Mouse (Mus musculus) gastrocnemius, adult 8-10 months (tissue): ENCODE data around the gene Grasp. TPM values are rescaled to one million over a fixed set of nuclear protein-coding genes. Genes with fewer than 3 reads are reported as not detected.

Source experiments
- DNase-seq, 2 experiments: peaks; one replicate each; pipeline ENCODE4 v3.0.0; 2022; ENCODE audit warnings: low spot score in 2 of 2
- total RNA-seq, 4 experiments: library from RNA; stranded (reverse); gene quantifications; 2 replicates each; pipeline ENCODE4 v1.2.4; 2022

Grasp gene
- total RNA-seq, 4 experiments from 2014 or later = 3.0 to 5.4 (median 4.4) TPM

GRCm38 (mm10) chr15:101194951-101195823 is 28.8 kb upstream of the Grasp start:
- no peak for DNase-seq

- no peak for DNase-seq
These were observed 27.8 kb upstream of the Grasp start for GRCm38 (mm10) chr15:101196079-101196795.

DNA sequence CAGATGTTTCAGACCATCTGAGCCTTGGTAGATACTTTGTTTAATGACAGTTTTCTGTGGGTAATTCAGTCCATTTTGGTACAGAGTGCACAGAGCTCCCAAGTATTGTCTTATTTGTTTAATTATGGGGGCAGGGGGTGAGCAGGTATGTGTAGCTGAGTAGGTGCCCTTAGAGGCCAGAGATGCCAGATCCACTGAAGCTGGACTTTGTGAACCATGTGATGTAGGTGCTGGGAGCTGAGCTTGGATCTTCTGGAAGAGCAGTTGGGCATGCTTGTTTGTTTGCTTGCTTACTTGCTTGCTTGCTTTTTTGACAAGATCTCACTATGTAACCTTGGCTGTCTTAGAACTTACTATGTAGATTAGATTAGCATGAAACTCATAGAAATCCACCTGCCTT is 27.0 kb upstream of the Grasp start:
- no peak for DNase-seq

- no peak for DNase-seq
These were observed 26.4 kb upstream of the Grasp start for GRCm38 (mm10) chr15:101197497-101198179.

DNA sequence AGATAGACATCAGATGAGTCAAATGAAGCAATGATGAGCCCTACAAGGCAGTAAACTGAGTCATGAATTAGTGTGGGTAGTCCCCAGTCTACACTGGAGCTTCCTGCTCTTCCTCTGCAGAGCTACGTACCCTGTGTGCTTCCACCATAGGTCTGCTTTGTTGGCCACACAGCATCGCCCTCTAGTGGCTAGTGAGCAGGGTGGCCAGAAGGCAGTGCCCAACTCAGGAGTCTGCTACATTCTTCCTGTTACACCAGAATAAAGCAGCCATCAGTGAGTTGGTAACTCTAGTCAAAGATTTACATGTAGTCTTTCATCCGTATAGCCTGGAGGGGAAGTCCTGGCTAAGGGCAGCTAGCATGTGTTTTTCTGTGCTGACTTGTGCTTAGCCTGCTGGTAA is 25.8 kb upstream of the Grasp start:
- peak in 1 of 2 experiments; percentile 54 for DNase-seq

DNA sequence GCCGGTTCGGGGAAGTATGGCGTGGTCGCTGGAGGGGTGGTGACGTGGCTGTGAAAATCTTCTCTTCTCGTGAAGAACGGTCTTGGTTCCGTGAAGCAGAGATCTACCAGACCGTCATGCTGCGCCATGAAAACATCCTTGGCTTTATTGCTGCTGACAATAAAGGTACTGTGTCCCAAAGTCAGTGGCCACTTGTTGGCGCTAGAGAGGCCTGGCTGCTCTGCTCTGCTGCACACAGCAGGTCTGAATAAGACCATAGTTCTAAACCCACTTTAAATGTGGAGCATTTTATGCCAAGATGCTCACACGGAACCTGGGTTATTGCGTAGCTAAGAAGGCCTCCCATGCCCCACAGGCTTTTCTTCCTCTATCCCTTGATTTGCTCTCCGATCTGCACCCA is 25.1 kb upstream of the Grasp start:
- DNase-seq = no peak

DNA sequence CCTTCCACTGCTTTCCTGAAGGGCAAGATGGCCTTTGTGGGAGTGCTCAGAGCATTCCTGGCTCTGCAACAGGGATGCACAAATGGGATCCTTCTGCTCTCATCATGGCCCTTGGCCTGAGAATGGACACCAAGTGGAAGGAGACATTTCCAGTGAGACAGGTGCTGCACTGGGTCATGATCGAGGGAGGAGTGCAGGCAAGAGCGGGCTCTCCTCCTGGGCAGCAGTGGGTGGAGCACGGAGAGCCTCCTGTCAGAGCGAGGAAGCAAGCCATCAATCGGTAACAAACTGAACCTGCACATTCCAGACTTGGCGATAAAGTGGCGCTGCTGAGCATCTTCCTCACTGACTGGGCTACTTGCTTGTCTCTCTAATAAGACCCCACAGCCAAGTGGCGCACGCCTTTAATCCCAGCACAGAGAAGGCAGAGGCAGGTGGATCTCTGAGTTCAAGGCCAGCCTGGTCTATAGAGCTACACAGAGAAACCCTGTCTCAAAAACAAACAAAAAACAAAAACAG is 23.2 kb upstream of the Grasp start:
- no peak for DNase-seq

GRCm38 (mm10) chr15:101201414-101201813 is 22.6 kb upstream of the Grasp start:
- DNase-seq = no peak

GRCm38 (mm10) chr15:101203673-101204072 is 20.3 kb upstream of the Grasp start:
- DNase-seq = no peak

DNA sequence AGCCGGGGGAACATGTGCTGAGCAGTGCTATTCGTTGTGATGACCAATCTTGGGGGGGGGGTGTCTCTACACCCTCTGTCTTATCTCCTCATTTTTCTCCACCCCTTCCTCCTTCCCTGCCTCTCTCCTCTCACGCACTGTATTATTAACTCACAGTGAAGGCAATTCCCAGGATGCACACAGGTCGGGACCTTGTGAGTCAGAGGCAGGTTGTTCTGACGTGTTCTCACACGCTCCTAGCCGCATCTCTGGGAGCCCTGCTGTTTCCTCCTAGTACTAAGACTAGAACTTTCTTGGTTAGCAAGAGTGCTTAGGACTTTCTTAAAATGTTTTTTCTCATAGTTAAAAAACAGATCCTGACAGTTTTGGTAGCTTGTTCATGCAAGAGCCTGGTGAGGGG is 19.2 kb upstream of the Grasp start:
- no peak for DNase-seq

DNA sequence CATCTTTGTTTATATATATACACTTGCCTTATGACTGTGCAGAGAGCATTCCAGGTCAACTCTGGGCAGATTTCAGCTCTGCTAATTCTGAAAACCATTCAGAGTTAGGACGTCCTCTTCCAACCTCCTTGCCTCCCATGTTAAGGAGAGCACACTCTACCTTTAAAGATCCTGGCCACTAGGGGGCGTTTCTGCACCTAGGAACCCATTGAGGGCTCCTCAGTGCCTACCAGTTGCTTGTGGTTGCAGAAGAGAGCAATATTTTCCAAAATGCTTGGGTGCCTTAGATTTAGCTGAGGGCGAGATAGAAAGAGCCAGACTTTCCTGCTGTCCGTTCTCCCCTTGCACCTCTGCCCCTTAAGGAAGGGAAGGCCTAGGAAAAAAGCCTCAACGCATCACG is 13.8 kb upstream of the Grasp start:
- DNase-seq = no peak

GRCm38 (mm10) chr15:101210998-101211613 is 12.9 kb upstream of the Grasp start:
- no peak for DNase-seq

- DNase-seq = peak; percentile 63 to 74
These were observed 11.6 kb upstream of the Grasp start for GRCm38 (mm10) chr15:101212435-101212834.

- no peak for DNase-seq
These were observed 8.9 kb upstream of the Grasp start for GRCm38 (mm10) chr15:101215136-101215535.

GRCm38 (mm10) chr15:101216036-101216435 is 8.0 kb upstream of the Grasp start:
- DNase-seq = no peak

DNA sequence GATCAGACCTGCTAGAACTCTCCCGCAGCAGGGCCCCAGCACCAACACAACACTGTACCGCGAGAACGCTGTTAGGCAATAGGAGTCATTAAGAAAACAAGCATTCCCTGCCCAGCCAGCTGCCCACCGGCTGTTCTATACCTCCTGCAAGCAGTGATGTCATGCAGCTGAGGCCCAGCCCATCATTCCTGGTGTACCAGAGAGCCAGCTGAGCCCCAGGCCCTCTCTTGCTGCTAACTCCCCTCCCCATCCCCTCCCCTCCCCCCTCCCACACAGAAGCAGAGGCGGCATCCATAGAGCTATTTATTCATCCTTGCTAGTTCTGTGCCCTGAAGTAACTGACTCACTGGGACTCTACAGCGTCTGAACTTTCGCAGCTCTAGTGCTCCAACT is 3.1 kb upstream of the Grasp start:
- DNase-seq = no peak

GRCm38 (mm10) chr15:101221298-101222104 is 2.5 kb upstream of the Grasp start:
- peak; percentile 83 to 87 for DNase-seq

GRCm38 (mm10) chr15:101222897-101223482 is 998 bp upstream of the Grasp start:
- no peak for DNase-seq

DNA sequence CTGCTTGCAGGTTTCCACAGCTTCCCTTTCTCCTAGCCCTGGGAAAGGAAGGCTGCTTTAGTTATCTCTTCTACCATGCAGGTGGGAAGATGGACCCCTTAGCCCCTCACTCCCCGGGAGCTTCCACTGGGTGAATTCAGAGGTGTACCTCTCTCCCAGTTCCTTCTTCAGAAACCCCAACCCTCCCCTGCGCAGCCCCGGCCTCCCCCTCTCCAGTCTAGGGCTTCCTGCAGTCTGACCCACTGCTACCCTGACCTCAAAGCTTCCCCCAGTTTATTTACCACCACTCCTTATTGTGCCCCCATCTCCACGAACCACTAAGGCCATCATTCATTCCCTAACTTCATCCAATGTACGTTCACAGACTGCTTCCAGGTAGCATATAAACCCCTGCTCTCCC is 392 bp upstream of the Grasp start:
- DNase-seq = no peak

DNA sequence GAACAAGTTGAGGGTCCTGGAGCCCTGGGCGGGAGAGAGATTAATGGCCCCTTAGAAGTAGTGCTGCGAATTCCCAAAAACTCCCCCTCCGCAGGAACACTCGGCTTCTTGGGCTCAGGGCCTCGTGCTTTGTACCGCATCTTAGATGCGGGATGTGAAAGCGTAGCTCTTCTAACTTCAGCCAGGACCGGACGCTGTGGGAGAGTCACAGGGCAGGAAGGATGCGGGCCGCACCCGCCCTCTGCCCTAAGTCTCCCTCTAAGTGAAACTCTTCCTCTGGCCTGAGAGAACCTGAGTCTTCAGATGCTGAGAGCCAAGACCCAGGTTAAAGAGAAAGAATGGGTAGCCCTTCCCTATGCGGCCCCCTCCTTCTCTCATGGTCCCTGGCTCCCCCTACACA is 989 bp downstream of the Grasp start:
- DNase-seq = no peak
